Mouse (Mus musculus): ENCODE data around the gene Hist1h1a. TPM values are rescaled to one million over a fixed set of nuclear protein-coding genes. Genes with fewer than 3 reads are reported as not detected.

Hist1h1a gene
- polyA plus RNA-seq, 1 experiment from 2014 or later: 2.4 TPM

GRCm38 (mm10) chr13:23778339-23778738 is 14.9 kb downstream of the Hist1h1a start:
- Histone ChIP-seq H3K9ac (ENCODE audit: low read length) (no peak overlapping the region), H3K9me3 (replicated peaks; ENCODE audit: control insufficient read depth, low read length) (no peaks in the 10 kb centered on the region), H3K4me3 (ENCODE audit: low read depth, low read length) (no peak overlapping the region), H3K36me3 (ENCODE audit: control insufficient read depth, insufficient read depth, low read length) (no peaks in the 10 kb centered on the region), H3K4me2 (ENCODE audit: low read length) (no peak overlapping the region), H3K4me1 (ENCODE audit: control insufficient read depth, insufficient read depth, low read length) (no peaks in the 10 kb centered on the region), H3K27ac (ENCODE audit: low read depth, low read length) (no peak overlapping the region), H3K27me3 (replicated peaks; ENCODE audit: control insufficient read depth, insufficient read depth, low read length) (no peaks in the 10 kb centered on the region)
- 92% methylated on average over 7 of the region's 7 CpGs for WGBS
- no peak for ATAC-seq
- no peak for DNase-seq (ENCODE audit: low spot score)

GRCm38 (mm10) chr13:23779025-23779424 is 15.6 kb downstream of the Hist1h1a start:
- Histone ChIP-seq H3K9me3 (replicated peaks; ENCODE audit: control insufficient read depth, low read length) (no peaks in the 10 kb centered on the region), H3K9ac (ENCODE audit: low read length) (no peak overlapping the region), H3K36me3 (ENCODE audit: control insufficient read depth, insufficient read depth, low read length) (no peaks in the 10 kb centered on the region), H3K4me2 (ENCODE audit: low read length) (no peak overlapping the region), H3K27me3 (replicated peaks; ENCODE audit: control insufficient read depth, insufficient read depth, low read length) (no peaks in the 10 kb centered on the region), H3K27ac (ENCODE audit: low read depth, low read length) (no peak overlapping the region), H3K4me1 (ENCODE audit: control insufficient read depth, insufficient read depth, low read length) (no peaks in the 10 kb centered on the region), H3K4me3 (ENCODE audit: low read depth, low read length) (no peak overlapping the region)
- WGBS: 92% methylated on average over 4 of the region's 4 CpGs
- DNase-seq (ENCODE audit: low spot score) (no peak), ATAC-seq (no peak)

- H3K36me3 ChIP-seq (ENCODE audit: control insufficient read depth, insufficient read depth, low read length): no peaks in the 10 kb centered on the region
- 43% methylated on average over 2 of the region's 2 CpGs for WGBS
- no peak overlapping the region for H3K27ac ChIP-seq (ENCODE audit: low read depth, low read length)
- no peaks in the 10 kb centered on the region for H3K4me1 ChIP-seq (ENCODE audit: control insufficient read depth, insufficient read depth, low read length)
- H3K9ac ChIP-seq (ENCODE audit: low read length): no peak overlapping the region
- H3K4me3 ChIP-seq (ENCODE audit: low read depth, low read length): no peak overlapping the region
- ATAC-seq (peak; percentile 80), DNase-seq (ENCODE audit: low spot score) (peak; percentile 87)
- H3K9me3 ChIP-seq (replicated peaks; ENCODE audit: control insufficient read depth, low read length): no peaks in the 10 kb centered on the region
- no peak overlapping the region for H3K4me2 ChIP-seq (ENCODE audit: low read length)
- no peaks in the 10 kb centered on the region for H3K27me3 ChIP-seq (replicated peaks; ENCODE audit: control insufficient read depth, insufficient read depth, low read length)
These were observed 29.1 kb downstream of the Hist1h1a start for GRCm38 (mm10) chr13:23792520-23792919.

GRCm38 (mm10) chr13:23799405-23799804 is 35.9 kb downstream of the Hist1h1a start:
- H3K4me1 ChIP-seq (ENCODE audit: control insufficient read depth, insufficient read depth, low read length): no peaks in the 10 kb centered on the region
- no peak for ATAC-seq
- no peaks in the 10 kb centered on the region for H3K36me3 ChIP-seq (ENCODE audit: control insufficient read depth, insufficient read depth, low read length)
- no peak overlapping the region for H3K27ac ChIP-seq (ENCODE audit: low read depth, low read length)
- WGBS: 87% methylated on average over 5 of the region's 5 CpGs
- H3K4me2 ChIP-seq (ENCODE audit: low read length): no peak overlapping the region
- no peak overlapping the region for H3K9ac ChIP-seq (ENCODE audit: low read length)
- H3K9me3 ChIP-seq (replicated peaks; ENCODE audit: control insufficient read depth, low read length): no peaks in the 10 kb centered on the region
- H3K27me3 ChIP-seq (replicated peaks; ENCODE audit: control insufficient read depth, insufficient read depth, low read length): no peaks in the 10 kb centered on the region
- H3K4me3 ChIP-seq (ENCODE audit: low read depth, low read length): no peak overlapping the region
- no peak for DNase-seq (ENCODE audit: low spot score)

GRCm38 (mm10) chr13:23804532-23804931 is 41.1 kb downstream of the Hist1h1a start:
- DNase-seq (ENCODE audit: low spot score) (no peak), ATAC-seq (no peak)
- 80% methylated on average over 2 of the region's 2 CpGs for WGBS

GRCm38 (mm10) chr13:23806422-23807052 is 43.1 kb downstream of the Hist1h1a start, which contains the start of gene Slc17a2:
TSS of gene Slc17a2 (plus strand) at chr13:23806993.
- no peaks in the 10 kb centered on the region for H3K27me3 ChIP-seq (replicated peaks; ENCODE audit: control insufficient read depth, insufficient read depth, low read length)
- 88% methylated on average over 15 of the region's 15 CpGs for WGBS
- DNase-seq (ENCODE audit: low spot score): no peak
- no peaks in the 10 kb centered on the region for H3K4me1 ChIP-seq (ENCODE audit: control insufficient read depth, insufficient read depth, low read length)
- H3K27ac ChIP-seq (ENCODE audit: low read depth, low read length): no peak within 1 kb of the TSS
- no peaks in the 10 kb centered on the region for H3K9me3 ChIP-seq (replicated peaks; ENCODE audit: control insufficient read depth, low read length)
- no peak within 1 kb of the TSS for H3K9ac ChIP-seq (ENCODE audit: low read length)
- ATAC-seq: no peak
- H3K4me3 ChIP-seq (ENCODE audit: low read depth, low read length): no peak within 1 kb of the TSS
- H3K4me2 ChIP-seq (ENCODE audit: low read length): no peak within 1 kb of the TSS
- H3K36me3 ChIP-seq (ENCODE audit: control insufficient read depth, insufficient read depth, low read length): no peaks in the 10 kb centered on the region

More at GRCm38 (mm10) chr13:23804532-23804931, 41.1 kb downstream of the Hist1h1a start:
- Histone ChIP-seq H3K4me1 (ENCODE audit: control insufficient read depth, insufficient read depth, low read length) (no peaks in the 10 kb centered on the region), H3K4me2 (ENCODE audit: low read length) (no peak overlapping the region), H3K4me3 (ENCODE audit: low read depth, low read length) (no peak overlapping the region), H3K9me3 (replicated peaks; ENCODE audit: control insufficient read depth, low read length) (no peaks in the 10 kb centered on the region), H3K27me3 (replicated peaks; ENCODE audit: control insufficient read depth, insufficient read depth, low read length) (no peaks in the 10 kb centered on the region), H3K27ac (ENCODE audit: low read depth, low read length) (no peak overlapping the region), H3K9ac (ENCODE audit: low read length) (no peak overlapping the region), H3K36me3 (ENCODE audit: control insufficient read depth, insufficient read depth, low read length) (no peaks in the 10 kb centered on the region)

Small RNA genes lying within 50 kb of the gene (microRNA-seq; reads per million reads assigned to microRNA genes)
- not detected for gene Gm44314
- gene Gm44484: not detected

Other genes with a start within 250 kb of the Hist1h1a start
- gene Hist1h4h, start 232.6 kb upstream of the Hist1h1a start, polyA plus RNA-seq (2014; fragmentation: Nextera tagmentation; extraction: Ambion mirVana): 4.3 and 7.1 TPM in 2 replicates
- gene Hist1h2af, start 229.8 kb upstream of the Hist1h1a start, polyA plus RNA-seq (2014; fragmentation: Nextera tagmentation; extraction: Ambion mirVana): 1.9 and 4.4 TPM in 2 replicates
- 2.2 and 5.3 TPM in 2 replicates for gene Hist1h3g, start 228.2 kb upstream of the Hist1h1a start, polyA plus RNA-seq (2014; fragmentation: Nextera tagmentation; extraction: Ambion mirVana)
- gene Hist1h2bh, start 220.3 kb upstream of the Hist1h1a start, polyA plus RNA-seq (2014; fragmentation: Nextera tagmentation; extraction: Ambion mirVana): 0.30 and 0.32 TPM in 2 replicates
- 0.62 and 0.89 TPM in 2 replicates for gene Hist1h3f, start 219.6 kb upstream of the Hist1h1a start, polyA plus RNA-seq (2014; fragmentation: Nextera tagmentation; extraction: Ambion mirVana)
- gene Hist1h4f, start 212.0 kb upstream of the Hist1h1a start, polyA plus RNA-seq (2014; fragmentation: Nextera tagmentation; extraction: Ambion mirVana): not detected in 2 replicates
- 0.36 and 0.52 TPM in 2 replicates for gene Hist1h1d, start 210.4 kb upstream of the Hist1h1a start, polyA plus RNA-seq (2014; fragmentation: Nextera tagmentation; extraction: Ambion mirVana)
- 3.4 and 5.7 TPM in 2 replicates for gene Hist1h3e, start 201.3 kb upstream of the Hist1h1a start, polyA plus RNA-seq (2014; fragmentation: Nextera tagmentation; extraction: Ambion mirVana)
- 65.4 and 105 TPM in 2 replicates for gene Hist1h2ae, start 192.4 kb upstream of the Hist1h1a start, polyA plus RNA-seq (2014; fragmentation: Nextera tagmentation; extraction: Ambion mirVana)
- gene Hist1h2bg, start 192.3 kb upstream of the Hist1h1a start, polyA plus RNA-seq (2014; fragmentation: Nextera tagmentation; extraction: Ambion mirVana): 2.3 and 4.3 TPM in 2 replicates
- 1.2 and 3.9 TPM in 2 replicates for gene Hist1h2bf, start 189.5 kb upstream of the Hist1h1a start, polyA plus RNA-seq (2014; fragmentation: Nextera tagmentation; extraction: Ambion mirVana)
- 2.2 and 3.2 TPM in 2 replicates for gene Hist1h2ad, start 189.3 kb upstream of the Hist1h1a start, polyA plus RNA-seq (2014; fragmentation: Nextera tagmentation; extraction: Ambion mirVana)
- gene Hist1h3d, start 187.9 kb upstream of the Hist1h1a start, polyA plus RNA-seq (2014; fragmentation: Nextera tagmentation; extraction: Ambion mirVana): 5.8 and 5.9 TPM in 2 replicates
- 61.0 and 106 TPM in 2 replicates for gene Hist1h4d, start 182.1 kb upstream of the Hist1h1a start, polyA plus RNA-seq (2014; fragmentation: Nextera tagmentation; extraction: Ambion mirVana)
- gene Hist1h2be, start 142.5 kb upstream of the Hist1h1a start, polyA plus RNA-seq (2014; fragmentation: Nextera tagmentation; extraction: Ambion mirVana): 1.2 and 1.8 TPM in 2 replicates
- 12.2 and 17.8 TPM in 2 replicates for gene Hist1h1e, start 141.1 kb upstream of the Hist1h1a start, polyA plus RNA-seq (2014; fragmentation: Nextera tagmentation; extraction: Ambion mirVana)
- 0.91 and 1.3 TPM in 2 replicates for gene Hist1h2ac, start 79.7 kb upstream of the Hist1h1a start, polyA plus RNA-seq (2014; fragmentation: Nextera tagmentation; extraction: Ambion mirVana)
- gene Hist1h2bc, start 79.5 kb upstream of the Hist1h1a start, polyA plus RNA-seq (2014; fragmentation: Nextera tagmentation; extraction: Ambion mirVana): 32.2 and 39.5 TPM in 2 replicates
- gene Hist1h1t, start 67.9 kb upstream of the Hist1h1a start, polyA plus RNA-seq (2014; fragmentation: Nextera tagmentation; extraction: Ambion mirVana): not detected in 2 replicates
- gene Hist1h4c, start 65.2 kb upstream of the Hist1h1a start, polyA plus RNA-seq (2014; fragmentation: Nextera tagmentation; extraction: Ambion mirVana): 2.9 and 6.5 TPM in 2 replicates
- gene Hfe, start 52.8 kb upstream of the Hist1h1a start, polyA plus RNA-seq (2014; fragmentation: Nextera tagmentation; extraction: Ambion mirVana): 3.5 and 4.7 TPM in 2 replicates
- gene Hist1h1c, start 24.9 kb upstream of the Hist1h1a start, polyA plus RNA-seq (2014; fragmentation: Nextera tagmentation; extraction: Ambion mirVana): 16.9 and 25.2 TPM in 2 replicates
- 2.4 and 5.9 TPM in 2 replicates for gene Hist1h3c, start 18.1 kb upstream of the Hist1h1a start, polyA plus RNA-seq (2014; fragmentation: Nextera tagmentation; extraction: Ambion mirVana)
- 1.3 and 1.5 TPM in 2 replicates for gene Hist1h2bb, start 16.9 kb upstream of the Hist1h1a start, polyA plus RNA-seq (2014; fragmentation: Nextera tagmentation; extraction: Ambion mirVana)
- 27.8 and 49.2 TPM in 2 replicates for gene Hist1h2ab, start 12.5 kb upstream of the Hist1h1a start, polyA plus RNA-seq (2014; fragmentation: Nextera tagmentation; extraction: Ambion mirVana)
- 2.3 and 9.6 TPM in 2 replicates for gene Hist1h3b, start 11.4 kb upstream of the Hist1h1a start, polyA plus RNA-seq (2014; fragmentation: Nextera tagmentation; extraction: Ambion mirVana)
- 3.5 and 4.7 TPM in 2 replicates for gene Hist1h4b, start 6.7 kb upstream of the Hist1h1a start, polyA plus RNA-seq (2014; fragmentation: Nextera tagmentation; extraction: Ambion mirVana)
- gene Hist1h4a, start 2.4 kb upstream of the Hist1h1a start, polyA plus RNA-seq (2014; fragmentation: Nextera tagmentation; extraction: Ambion mirVana): 0.97 TPM in 1 of 2 replicates, not detected in the other
- 2.0 and 4.7 TPM in 2 replicates for gene Hist1h3a, start 1.3 kb upstream of the Hist1h1a start, polyA plus RNA-seq (2014; fragmentation: Nextera tagmentation; extraction: Ambion mirVana)
- gene Trim38, start 6.2 kb downstream of the Hist1h1a start, polyA plus RNA-seq (2014; fragmentation: Nextera tagmentation; extraction: Ambion mirVana): not detected in 2 replicates
- not detected in 2 replicates for gene Slc17a2, start 43.3 kb downstream of the Hist1h1a start, polyA plus RNA-seq (2014; fragmentation: Nextera tagmentation; extraction: Ambion mirVana)
- gene Slc17a3, start 75.8 kb downstream of the Hist1h1a start, polyA plus RNA-seq (2014; fragmentation: Nextera tagmentation; extraction: Ambion mirVana): not detected in 2 replicates
- not detected in 2 replicates for gene Slc17a1, start 104.1 kb downstream of the Hist1h1a start, polyA plus RNA-seq (2014; fragmentation: Nextera tagmentation; extraction: Ambion mirVana)
- not detected in 2 replicates for gene Slc17a4, start 151.3 kb downstream of the Hist1h1a start, polyA plus RNA-seq (2014; fragmentation: Nextera tagmentation; extraction: Ambion mirVana)
- gene Hist1h2ba, start 170.5 kb downstream of the Hist1h1a start, polyA plus RNA-seq (2014; fragmentation: Nextera tagmentation; extraction: Ambion mirVana): not detected in 2 replicates
- not detected in 2 replicates for gene Hist1h2aa, start 170.8 kb downstream of the Hist1h1a start, polyA plus RNA-seq (2014; fragmentation: Nextera tagmentation; extraction: Ambion mirVana)
- gene Scgn, start 227.5 kb downstream of the Hist1h1a start, polyA plus RNA-seq (2014; fragmentation: Nextera tagmentation; extraction: Ambion mirVana): 4.2 and 5.3 TPM in 2 replicates